Mouse (Mus musculus) kidney, adult 18-20 months (tissue): ENCODE data around the gene Ndufb5.
"Not testable (repeated sequence)": the region's sequence is repeated elsewhere in the genome, so short reads cannot be mapped to it uniquely, and the experiment has no call there.

Experiments used
- DNase-seq: peaks from one replicate; pipeline ENCODE4 v3.0.0; 2021

The Ndufb5 gene

DNA sequence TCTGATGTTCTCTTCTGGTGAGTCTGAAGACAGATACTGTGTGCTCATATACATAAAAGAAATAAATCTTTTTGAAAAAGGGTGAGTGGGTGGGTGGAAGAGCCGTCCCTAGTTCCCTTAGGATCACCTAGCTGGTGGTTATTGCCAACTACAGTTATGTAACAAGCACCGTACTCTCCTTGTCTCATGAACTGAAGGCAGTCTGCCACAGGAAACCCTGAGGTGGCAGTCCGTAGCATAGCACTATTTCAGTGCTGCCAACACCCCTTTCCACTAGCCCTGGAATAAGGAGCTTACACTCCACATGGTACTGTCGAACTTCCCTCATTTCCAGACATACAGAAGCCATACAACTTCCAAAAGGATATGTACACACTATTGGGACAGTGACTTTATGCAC is 8.9 kb upstream of the Ndufb5 start:
- no peak for DNase-seq

- no peak for DNase-seq
These were observed 424 bp downstream of the Ndufb5 start, which contains the start of gene Mrpl47 for GRCm38 (mm10) chr3:32737172-32737655. TSS of gene Mrpl47 (minus strand) at chr3:32737605.

- no peak for DNase-seq
These were observed 1.8 kb downstream of the Ndufb5 start for GRCm38 (mm10) chr3:32738549-32738948.

GRCm38 (mm10) chr3:32742276-32742780 is 5.5 kb downstream of the Ndufb5 start:
- DNase-seq, result no peak

DNA sequence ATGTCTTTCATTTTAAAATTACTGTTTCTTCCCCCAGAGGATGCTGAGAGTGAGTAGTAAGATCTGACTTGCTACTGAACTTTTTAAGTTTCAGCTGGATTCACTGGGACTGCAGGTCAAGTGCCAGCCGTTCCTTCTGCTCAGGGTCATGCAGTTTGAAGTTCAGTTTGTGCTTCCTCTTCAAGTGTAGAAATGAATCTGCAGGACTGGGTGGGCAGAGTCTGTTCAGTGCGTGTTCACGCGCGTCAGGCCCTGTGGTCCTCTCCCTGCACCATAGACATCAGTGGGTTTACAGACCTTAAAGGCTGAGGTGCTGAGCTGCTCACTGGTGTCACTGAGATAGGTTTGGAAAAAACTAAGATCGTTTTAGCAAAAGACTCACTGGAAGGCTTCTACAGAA is 8.2 kb downstream of the Ndufb5 start:
- DNase-seq, result no peak

DNA sequence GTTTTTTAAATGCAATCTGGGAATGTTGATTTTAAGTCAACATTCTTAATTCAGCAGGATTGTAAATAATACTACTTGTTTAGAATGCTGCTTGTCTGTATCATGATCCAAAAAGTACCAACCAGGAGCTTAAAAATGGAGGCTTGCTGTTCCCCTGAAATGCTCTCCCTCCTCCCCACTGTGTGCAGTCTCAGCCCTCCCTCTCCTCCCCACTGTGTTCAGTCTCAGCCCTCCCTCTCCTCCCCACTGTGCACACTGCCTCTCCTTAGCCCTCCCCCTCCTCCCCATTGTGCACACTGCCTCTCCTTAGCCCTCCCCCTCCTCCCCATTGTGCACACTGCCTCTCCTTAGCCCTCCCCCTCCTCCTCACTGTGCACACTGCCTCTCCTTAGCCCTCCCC is 8.6 kb downstream of the Ndufb5 start:
- DNase-seq, result not testable (repeated sequence)

- DNase-seq, result no peak
These were observed 11.6 kb downstream of the Ndufb5 start for GRCm38 (mm10) chr3:32748384-32748783.

DNA sequence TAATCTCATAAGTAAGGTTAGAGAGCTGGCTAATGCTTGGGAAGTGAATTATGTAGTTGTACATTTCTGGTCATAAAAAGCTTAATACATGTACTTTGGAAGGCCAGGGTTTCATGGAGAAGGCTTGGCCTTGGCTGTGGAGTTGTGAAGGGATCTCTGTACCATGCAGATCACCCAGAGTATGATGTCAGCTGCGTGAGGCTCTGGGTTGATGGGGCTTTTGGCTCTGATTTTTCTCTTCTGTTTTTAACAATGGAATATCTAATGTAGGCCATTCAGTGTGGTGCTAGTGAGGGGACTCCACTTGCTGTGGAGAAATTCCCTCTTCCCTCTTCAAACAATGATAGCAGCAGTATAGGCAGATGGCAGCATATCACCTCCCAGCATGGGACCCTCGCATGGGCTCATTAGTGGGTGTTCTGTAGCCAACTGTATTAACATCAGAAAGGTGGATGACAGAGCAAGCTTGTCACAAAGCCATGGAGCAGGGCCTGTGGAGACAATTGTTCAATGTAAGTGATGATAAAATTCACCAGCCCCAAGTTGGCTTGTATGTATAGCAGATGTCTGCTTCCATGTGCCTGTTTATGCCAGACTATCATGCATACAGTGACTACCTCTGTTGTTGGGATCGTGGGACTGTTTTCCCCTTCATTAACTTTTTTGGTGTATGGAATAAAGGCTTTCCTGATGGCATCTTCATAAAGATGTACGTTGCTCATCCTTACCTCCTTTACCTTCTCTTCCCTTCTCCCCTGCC is 13.2 kb downstream of the Ndufb5 start:
- no peak for DNase-seq

GRCm38 (mm10) chr3:32754384-32754915 is 17.7 kb downstream of the Ndufb5 start:
- DNase-seq, result no peak

GRCm38 (mm10) chr3:32759212-32759611 is 22.4 kb downstream of the Ndufb5 start:
- DNase-seq, result no peak

- DNase-seq, result no peak
These were observed 26.2 kb downstream of the Ndufb5 start for GRCm38 (mm10) chr3:32762962-32763361.

DNA sequence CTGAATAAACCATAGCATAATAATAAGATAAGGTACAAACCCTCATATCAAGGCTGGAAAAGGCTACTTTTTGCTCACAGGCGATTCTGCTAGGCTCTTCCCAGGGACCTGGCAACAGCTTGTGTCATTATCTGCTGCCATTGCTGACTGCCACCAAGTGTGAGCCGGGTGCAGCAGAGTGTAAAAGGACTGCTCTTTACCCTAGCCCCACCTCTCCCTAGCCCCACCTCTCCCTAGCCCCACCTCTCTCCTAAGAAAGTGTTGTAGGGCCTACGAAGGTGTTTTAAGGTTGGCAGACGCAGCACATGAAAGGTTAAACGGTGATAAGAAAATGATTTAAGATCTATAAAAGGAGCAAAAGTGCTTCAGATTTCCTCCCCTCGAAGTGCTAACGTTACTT is 27.1 kb downstream of the Ndufb5 start:
- no peak for DNase-seq

GRCm38 (mm10) chr3:32770781-32771180 is 34.0 kb downstream of the Ndufb5 start:
- DNase-seq, result no peak
